Mouse (Mus musculus): ENCODE results near the gene Tmem174. TPM values are rescaled to one million over a fixed set of nuclear protein-coding genes. Genes with fewer than 3 reads are reported as not detected.

Gene Tmem174
- total and polyA plus RNA-seq, 3 experiments = not detected

GRCm38 (mm10) chr13:98588951-98589501, 48.2 kb downstream of the Tmem174 start:
- Histone ChIP-seq H3K36me3 (ENCODE audit: control insufficient read depth, insufficient read depth, low read length) (no peaks in the 10 kb centered on the region), H3K4me3 (peak overlapping the region; percentile 45), H3K4me1 (ENCODE audit: control insufficient read depth, insufficient read depth, low read length) (no peaks in the 10 kb centered on the region; the same call in 1 of the 2 replicates), H3K79me2 (replicated peaks; ENCODE audit: control insufficient read depth, insufficient read depth, low read length) (no peaks in the 10 kb centered on the region), H3K27me3 (ENCODE audit: control insufficient read depth, insufficient read depth, low read length) (peaks cover 14% of the 10 kb centered on the region), H3K27ac (no peak overlapping the region), H3K9ac (ENCODE audit: low read depth, low read length) (peak overlapping the region; percentile 38; the same call in 1 of the 2 replicates)
- intact Hi-C loops (cut with DNase I) = loop anchor here (10.0 kb wide), 1 partner anchor 234 kb away; the partner anchor contains the start of gene Foxd1
- WGBS = 2% methylated on average over 35 of the region's 35 CpGs
- peak; percentile 78 to 79 for DNase-seq
- peak; percentile 81 for TF ChIP-seq CTCF (IDR thresholded peaks at IDR 0.05)
- TF ChIP-seq EP300 (IDR thresholded peaks at IDR 0.05; ENCODE audit: insufficient read depth, low read depth, low read length) = no peak

- Histone ChIP-seq H3K79me2 (replicated peaks; ENCODE audit: control insufficient read depth, insufficient read depth, low read length) (no peaks in the 10 kb centered on the region), H3K36me3 (ENCODE audit: control insufficient read depth, insufficient read depth, low read length) (no peaks in the 10 kb centered on the region), H3K4me3 (peak overlapping the region; percentile 45; the same call in 1 of the 2 replicates), H3K27me3 (ENCODE audit: control insufficient read depth, insufficient read depth, low read length) (peaks cover 14% of the 10 kb centered on the region), H3K9ac (ENCODE audit: low read depth, low read length) (no peak overlapping the region), H3K4me1 (ENCODE audit: control insufficient read depth, insufficient read depth, low read length) (no peaks in the 10 kb centered on the region; the same call in 1 of the 2 replicates), H3K27ac (no peak overlapping the region)
- WGBS = 25% methylated on average over 12 of the region's 12 CpGs
- TF ChIP-seq EP300 (IDR thresholded peaks at IDR 0.05; ENCODE audit: insufficient read depth, low read depth, low read length) (no peak), CTCF (IDR thresholded peaks at IDR 0.05) (no peak), POLR2A (IDR thresholded peaks at IDR 0.05; ENCODE audit: insufficient read depth, low read depth, low read length) (no peak)
- DNase-seq = no peak
- intact Hi-C loops (cut with DNase I) = loop anchor here (10.0 kb wide), 1 partner anchor 234 kb away; the partner anchor contains the start of gene Foxd1
Observed at GRCm38 (mm10) chr13:98588480-98588879, 48.7 kb downstream of the Tmem174 start.

- WGBS = 12% methylated on average over 14 of the region's 14 CpGs
- TF ChIP-seq CTCF (IDR thresholded peaks at IDR 0.05) = 0 out of 2 replicates have a peak, but pooled peaks have one; percentile 4
- TF ChIP-seq EP300 (IDR thresholded peaks at IDR 0.05; ENCODE audit: insufficient read depth, low read depth, low read length) = no peak
- no peak for TF ChIP-seq POLR2A (IDR thresholded peaks at IDR 0.05; ENCODE audit: insufficient read depth, low read depth, low read length)
- Histone ChIP-seq H3K79me2 (replicated peaks; ENCODE audit: control insufficient read depth, insufficient read depth, low read length) (no peaks in the 10 kb centered on the region), H3K27me3 (ENCODE audit: control insufficient read depth, insufficient read depth, low read length) (peaks cover 14% of the 10 kb centered on the region), H3K27ac (no peak overlapping the region), H3K4me3 (no peak overlapping the region), H3K36me3 (ENCODE audit: control insufficient read depth, insufficient read depth, low read length) (no peaks in the 10 kb centered on the region), H3K9ac (ENCODE audit: low read depth, low read length) (no peak overlapping the region), H3K4me1 (ENCODE audit: control insufficient read depth, insufficient read depth, low read length) (no peaks in the 10 kb centered on the region; the same call in 1 of the 2 replicates)
- intact Hi-C loops (cut with DNase I) = loop anchor here (10.0 kb wide), 1 partner anchor 233 kb away; the partner anchor contains the start of gene Foxd1
- DNase-seq = no peak
Observed at GRCm38 (mm10) chr13:98587639-98588038, 49.6 kb downstream of the Tmem174 start.

DNA sequence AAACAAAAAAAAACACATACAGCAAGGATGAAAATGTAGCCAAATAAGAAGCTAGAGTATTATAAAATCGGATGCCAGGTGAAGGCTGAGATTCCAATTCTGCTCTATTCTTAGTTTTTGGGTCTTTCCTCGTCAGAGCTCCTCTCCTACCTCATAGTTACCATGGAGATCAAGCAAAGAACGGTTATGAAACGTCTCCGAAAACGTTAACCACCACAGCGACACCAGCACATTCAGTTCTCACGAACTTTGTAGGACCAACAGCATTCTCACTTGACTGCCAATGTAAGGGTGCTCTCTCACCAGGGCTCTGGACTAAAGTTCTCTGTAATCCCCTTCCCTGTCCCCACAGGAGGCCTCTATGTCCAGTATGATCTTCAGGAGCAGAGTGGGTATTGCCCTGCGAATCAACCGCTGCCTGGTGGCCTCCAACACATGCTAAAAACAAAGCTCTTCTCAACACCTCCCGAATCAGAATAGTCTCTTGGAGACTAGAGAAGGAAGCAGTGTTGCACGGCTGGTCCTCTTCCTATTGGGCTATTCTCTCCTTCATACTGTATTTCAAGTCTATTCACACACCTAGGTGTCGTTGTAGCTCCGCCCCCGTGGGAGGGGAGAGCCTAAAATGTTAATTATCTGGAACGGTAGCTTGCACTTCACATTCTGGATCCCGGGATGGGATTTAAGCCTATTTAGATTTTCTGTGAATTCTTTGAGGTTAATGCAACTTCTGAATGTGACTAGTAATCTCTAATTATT, 50.2 kb downstream of the Tmem174 start:
- no peaks in the 10 kb centered on the region for H3K79me2 ChIP-seq (replicated peaks; ENCODE audit: control insufficient read depth, insufficient read depth, low read length)
- H3K4me1 ChIP-seq (ENCODE audit: control insufficient read depth, insufficient read depth, low read length) = no peaks in the 10 kb centered on the region; the same call in 1 of the 2 replicates
- intact Hi-C loops (cut with DNase I) = loop anchor here (10.0 kb wide), 1 partner anchor 232 kb away; the partner anchor contains the start of gene Foxd1
- no peak overlapping the region for H3K9ac ChIP-seq (ENCODE audit: low read depth, low read length)
- H3K27me3 ChIP-seq (ENCODE audit: control insufficient read depth, insufficient read depth, low read length) = peaks cover 14% of the 10 kb centered on the region
- no peak overlapping the region for H3K27ac ChIP-seq
- H3K36me3 ChIP-seq (ENCODE audit: control insufficient read depth, insufficient read depth, low read length) = no peaks in the 10 kb centered on the region
- no peak overlapping the region for H3K4me3 ChIP-seq
- 33% methylated on average over 17 of the region's 17 CpGs for WGBS
- no peak for DNase-seq
- TF ChIP-seq POLR2A (IDR thresholded peaks at IDR 0.05; ENCODE audit: insufficient read depth, low read depth, low read length) (no peak), CTCF (IDR thresholded peaks at IDR 0.05) (no peak), EP300 (IDR thresholded peaks at IDR 0.05; ENCODE audit: insufficient read depth, low read depth, low read length) (no peak)

Other genes starting within 250 kb of the Tmem174 start
- not detected for gene Gm10320, start 145.4 kb downstream of the Tmem174 start, total RNA-seq (2021)
- gene Gm10320, start 145.4 kb downstream of the Tmem174 start, polyA plus RNA-seq (2012; rRNA removed) = 0.27 TPM in 1 of 2 replicates, not detected in the other
- gene Tmem171, start 57.4 kb upstream of the Tmem174 start, total RNA-seq (2021) = 1 to 10 TPM; 4.6 to 8.1 TPM
- gene Tmem171, start 57.4 kb upstream of the Tmem174 start, polyA plus RNA-seq (2012; rRNA removed) = 9.1 and 11.1 TPM in 2 replicates
- gene Fcho2, start 178.0 kb upstream of the Tmem174 start, total RNA-seq (2021) = 10 to 100 TPM; 35.4 to 37.6 TPM
- 11.8 and 17.0 TPM in 2 replicates for gene Fcho2, start 178.0 kb upstream of the Tmem174 start, polyA plus RNA-seq (2012; rRNA removed)

Measured in heart, adult 2 months (tissue).